Mouse (Mus musculus): ENCODE data around the gene Srprb.

The Srprb gene

GRCm38 (mm10) chr9:103201561-103202260 lies at the start of gene Srprb:
Gene Srprb (minus strand): TSS chr9:103202137.
- DNase-seq (ENCODE audit: low spot score): peak; percentile 79

GRCm38 (mm10) chr9:103248618-103249017 lies 46.7 kb upstream of the Srprb start:
- DNase-seq (ENCODE audit: low spot score): no peak

DNA sequence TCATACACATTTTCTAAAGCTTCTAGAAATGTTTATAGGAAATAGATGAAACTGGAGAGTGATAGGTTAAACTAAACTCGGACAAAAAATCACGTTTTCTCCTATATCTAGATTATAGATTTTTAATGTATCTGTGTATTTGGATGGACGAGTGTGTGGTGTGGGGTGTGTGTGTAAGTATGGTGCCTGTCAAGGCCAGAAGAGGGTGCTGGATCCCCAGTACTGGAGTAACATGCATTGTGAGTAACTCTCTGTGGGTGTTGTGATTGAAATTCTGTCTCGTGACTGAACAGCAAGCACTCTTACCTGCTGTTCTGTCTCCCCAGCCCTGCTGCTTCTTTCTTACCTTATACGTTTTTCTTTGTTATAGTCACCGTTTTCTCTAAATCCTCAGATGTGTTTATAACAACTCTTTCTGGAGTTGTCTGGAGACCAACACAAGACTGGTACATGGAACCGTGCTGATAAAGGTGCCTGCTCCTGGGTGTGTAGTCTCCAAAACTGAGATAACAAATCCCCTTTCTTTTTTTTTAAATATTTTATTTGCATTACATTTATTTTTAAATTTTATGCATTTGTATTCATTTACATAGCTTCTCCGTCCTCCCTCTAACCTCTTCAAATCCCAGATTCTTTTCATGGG lies 44.7 kb upstream of the Srprb start:
- DNase-seq (ENCODE audit: low spot score): no peak

GRCm38 (mm10) chr9:103243640-103244039 lies 41.7 kb upstream of the Srprb start:
- DNase-seq (ENCODE audit: low spot score): no peak

GRCm38 (mm10) chr9:103241206-103241605 lies 39.3 kb upstream of the Srprb start:
- DNase-seq (ENCODE audit: low spot score): no peak

DNA sequence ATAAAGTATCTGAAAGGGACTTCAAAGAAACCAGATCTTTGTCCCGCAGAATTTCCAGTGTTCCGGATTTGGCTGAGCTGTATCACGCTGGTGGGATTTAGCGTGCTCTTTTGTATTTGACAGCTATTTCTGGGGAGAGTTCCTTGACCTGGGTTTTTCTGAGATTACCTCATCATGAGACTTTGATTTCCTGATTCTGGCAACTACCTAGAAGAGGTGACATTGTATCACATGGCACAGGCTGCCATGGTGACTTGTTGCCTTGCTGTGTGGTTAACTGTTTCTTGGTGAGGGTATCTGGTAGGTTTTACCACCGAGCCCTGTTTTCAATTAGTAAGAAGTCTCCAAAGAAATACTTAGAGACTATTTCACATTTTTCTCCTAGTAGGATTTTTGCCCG lies 37.5 kb upstream of the Srprb start:
- no peak for DNase-seq (ENCODE audit: low spot score)

DNA sequence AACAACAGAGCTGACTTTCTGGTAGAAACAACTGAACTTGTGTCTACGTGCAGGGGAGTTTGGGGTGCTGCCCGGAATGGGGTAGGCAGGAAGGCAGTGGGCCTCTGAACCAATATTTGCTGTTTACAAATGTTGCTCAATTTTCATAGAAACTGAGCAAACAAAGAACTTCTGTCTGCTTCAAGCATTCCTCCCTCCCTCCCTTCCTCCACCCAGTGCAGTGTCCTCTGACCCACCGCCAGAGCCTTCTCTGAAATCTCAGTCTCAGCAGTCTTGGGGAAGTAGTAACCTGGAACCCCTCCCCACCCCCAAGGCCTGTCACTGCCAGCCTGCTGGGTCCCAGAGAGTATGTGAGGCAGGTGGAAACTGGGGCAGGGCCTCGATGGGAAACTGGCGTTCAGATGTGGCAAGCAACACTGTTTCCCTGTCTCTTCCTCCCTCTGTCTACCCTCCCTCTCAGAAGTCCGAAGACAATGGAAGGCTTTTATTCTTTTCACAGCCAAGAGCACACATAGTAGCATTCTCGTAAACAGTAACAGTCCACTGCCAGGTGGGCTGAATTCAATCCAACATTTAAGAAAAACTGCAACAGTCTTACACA lies 32.7 kb upstream of the Srprb start:
- DNase-seq (ENCODE audit: low spot score): no peak

DNA sequence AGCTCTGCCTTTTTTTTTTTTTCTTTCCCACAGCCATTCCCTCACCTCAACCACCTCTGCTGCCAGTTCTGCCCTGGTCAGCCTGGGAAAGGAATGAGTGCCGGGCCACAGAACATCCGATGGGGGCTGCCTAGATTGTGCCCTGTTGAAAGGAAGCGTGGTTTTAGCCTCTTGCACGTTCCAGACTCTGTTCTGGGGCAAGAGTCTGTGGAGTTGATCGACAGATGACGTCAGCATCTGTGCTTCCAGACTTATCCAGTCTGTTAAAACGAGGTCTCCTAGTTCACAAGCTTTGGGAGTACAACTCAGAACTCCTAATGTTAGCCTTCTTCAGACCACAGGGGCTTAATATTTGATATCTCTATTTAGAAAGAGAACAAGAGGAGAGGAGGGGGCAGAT lies 32.1 kb upstream of the Srprb start:
- DNase-seq (ENCODE audit: low spot score): no peak

DNA sequence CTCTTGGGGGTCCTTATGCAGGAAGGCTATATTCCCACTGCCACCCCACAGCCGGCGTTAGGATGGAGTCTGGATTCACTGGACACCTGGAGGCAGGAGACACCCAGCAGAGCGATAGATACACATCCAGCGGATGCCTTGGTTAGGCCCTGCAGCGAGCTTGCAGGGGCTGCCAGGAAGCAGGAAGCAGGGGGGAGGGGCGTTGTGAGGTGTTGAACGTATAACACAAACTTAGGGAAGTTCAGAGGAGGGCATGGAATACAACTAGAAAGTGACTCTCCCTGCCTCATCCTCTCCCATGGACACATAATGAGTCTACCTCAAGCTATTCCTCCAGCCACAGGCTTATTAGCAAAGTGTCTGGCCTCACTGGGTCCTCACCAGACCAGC lies 31.1 kb upstream of the Srprb start:
- no peak for DNase-seq (ENCODE audit: low spot score)

GRCm38 (mm10) chr9:103232232-103233005 lies 30.5 kb upstream of the Srprb start:
- no peak for DNase-seq (ENCODE audit: low spot score)

DNA sequence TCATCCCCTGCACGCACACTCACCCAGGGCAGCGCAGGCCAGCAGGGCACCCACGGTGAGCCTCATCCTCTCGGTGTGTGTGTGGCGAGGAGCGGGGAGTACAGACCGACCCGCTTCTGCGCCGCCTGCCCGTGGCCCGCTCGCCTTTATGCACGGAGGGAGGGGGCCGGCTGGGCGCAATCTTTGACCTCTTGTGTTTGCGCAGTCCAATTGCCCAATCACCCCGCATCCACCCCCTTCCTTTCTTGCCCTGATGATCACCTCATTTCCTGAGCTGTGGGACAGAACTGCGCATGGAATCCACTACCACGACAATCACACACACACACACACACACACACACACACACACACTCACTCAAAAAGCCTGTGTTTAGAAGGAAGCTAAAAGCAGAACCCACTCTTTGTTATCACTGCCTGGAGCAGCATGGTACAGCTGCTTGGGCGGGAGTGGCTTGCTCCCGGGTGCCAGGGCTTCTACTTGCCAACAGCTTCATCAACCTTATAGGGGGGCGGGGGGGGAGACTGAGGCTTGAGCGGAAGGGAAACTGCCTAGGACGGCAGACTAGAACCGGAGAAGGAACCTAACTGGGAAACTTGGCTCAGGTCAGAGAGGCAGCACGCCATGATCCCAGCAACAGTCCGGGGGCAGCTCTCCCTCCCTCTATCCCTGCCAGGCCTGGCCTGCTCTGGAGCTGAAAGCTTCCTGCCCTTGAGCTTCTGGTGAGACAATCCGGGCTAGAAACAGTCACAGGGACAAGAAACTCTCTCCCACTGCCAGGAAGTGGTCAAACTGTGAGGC lies 28.4 kb upstream of the Srprb start, which contains the start of the genes Gm20425 and Trf:
Gene Gm20425 (minus strand): TSS at position 157 of the 801 bp plus-strand sequence.
Gene Trf (minus strand): TSS at position 294 of the 801 bp plus-strand sequence.
- peak; percentile 63 for DNase-seq (ENCODE audit: low spot score)

- DNase-seq (ENCODE audit: low spot score): no peak
Measured at GRCm38 (mm10) chr9:103229037-103229867, 27.3 kb upstream of the Srprb start.

DNA sequence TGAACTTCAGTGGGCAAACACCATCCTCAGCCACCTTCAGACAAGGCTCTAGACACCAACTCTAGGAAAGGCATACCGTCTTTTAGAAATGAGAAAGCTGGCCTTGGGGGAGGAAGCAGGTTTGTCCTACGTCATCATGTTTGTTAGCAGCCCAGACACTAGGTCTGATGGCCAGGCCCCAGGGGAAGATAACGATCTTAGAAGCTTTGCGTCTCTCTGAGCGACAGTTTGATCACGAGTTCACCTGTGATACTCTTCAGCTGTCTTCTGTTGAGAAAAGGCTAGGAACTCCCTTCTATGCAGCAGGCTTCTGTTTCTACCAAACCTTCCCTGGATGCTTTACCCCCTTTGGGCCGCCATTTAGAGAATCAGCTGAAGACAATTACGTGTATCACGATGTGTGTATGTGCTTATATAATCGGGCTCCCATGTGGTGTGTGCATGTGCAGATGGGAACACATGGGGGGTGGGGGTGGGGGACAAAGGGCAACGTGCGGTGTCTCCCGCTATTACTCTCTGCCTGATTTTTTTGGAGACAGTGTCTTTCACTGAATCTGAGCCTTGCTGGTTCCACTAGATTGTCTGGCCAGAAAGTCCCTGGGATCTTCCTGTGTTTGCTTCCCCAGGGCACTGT lies 26.6 kb upstream of the Srprb start:
- DNase-seq (ENCODE audit: low spot score): no peak

- DNase-seq (ENCODE audit: low spot score): no peak
Measured at GRCm38 (mm10) chr9:103227760-103228159, 25.8 kb upstream of the Srprb start.

DNA sequence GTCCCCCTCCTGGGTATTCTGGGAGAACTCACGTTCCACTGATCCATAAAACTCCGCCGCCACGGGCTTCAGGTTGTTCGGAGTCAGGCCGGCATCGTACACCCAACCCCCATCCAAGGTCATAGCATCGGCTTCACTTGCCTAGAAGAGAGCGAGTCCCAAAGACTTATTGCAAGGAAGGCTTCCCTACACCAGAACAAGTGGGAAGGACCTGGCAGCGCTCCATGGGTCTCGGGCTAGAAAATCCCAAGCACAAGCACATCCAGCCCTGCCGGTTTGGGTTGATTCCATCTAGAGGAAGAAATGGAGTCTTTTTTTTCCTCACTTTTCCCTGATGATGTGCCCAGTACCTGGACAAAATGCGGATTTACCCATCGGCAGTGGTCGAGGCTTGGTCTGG lies 24.9 kb upstream of the Srprb start:
- DNase-seq (ENCODE audit: low spot score): no peak

DNA sequence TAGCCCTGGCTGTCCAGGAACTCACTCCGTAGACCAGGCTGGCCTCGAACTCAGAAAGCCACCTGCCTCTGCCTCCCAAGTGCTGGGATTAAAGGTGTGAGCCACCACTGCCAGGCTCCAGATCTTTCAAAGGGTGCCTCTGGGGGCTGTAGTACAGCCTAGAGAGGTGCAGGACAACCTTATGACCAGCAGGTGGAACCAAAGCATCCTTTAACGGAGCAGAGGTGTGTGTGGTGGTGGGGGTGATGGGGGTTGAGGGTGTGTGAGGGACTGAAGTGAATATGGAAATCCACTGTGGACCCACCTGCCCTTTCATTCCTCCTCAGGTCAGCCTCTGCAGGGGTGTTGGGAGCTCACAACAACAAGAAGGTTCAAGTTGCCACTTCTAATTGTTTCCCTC lies 23.5 kb upstream of the Srprb start:
- no peak for DNase-seq (ENCODE audit: low spot score)

- DNase-seq (ENCODE audit: low spot score): no peak
Measured at GRCm38 (mm10) chr9:103224721-103225120, 22.8 kb upstream of the Srprb start.

DNA sequence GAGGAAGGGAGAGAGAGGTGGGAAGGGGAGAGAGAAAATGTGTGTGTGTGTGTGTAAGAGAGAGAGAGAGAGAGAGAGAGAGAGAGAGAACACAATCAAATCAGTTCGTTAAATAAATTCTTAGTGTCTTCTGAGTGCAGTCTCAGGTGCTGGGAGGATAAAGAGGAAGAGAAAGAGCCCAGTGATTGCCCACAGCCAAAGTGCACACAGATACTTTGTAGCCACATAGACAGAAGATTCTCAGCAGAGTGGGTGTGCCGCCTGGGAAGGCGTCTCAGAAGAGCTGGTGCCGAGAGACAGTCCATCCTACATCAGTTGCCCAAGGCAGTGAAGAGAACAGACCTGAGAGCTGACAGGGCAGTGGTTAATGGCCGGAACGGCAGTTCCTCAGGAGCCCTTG lies 12.3 kb upstream of the Srprb start:
- DNase-seq (ENCODE audit: low spot score): no peak

DNA sequence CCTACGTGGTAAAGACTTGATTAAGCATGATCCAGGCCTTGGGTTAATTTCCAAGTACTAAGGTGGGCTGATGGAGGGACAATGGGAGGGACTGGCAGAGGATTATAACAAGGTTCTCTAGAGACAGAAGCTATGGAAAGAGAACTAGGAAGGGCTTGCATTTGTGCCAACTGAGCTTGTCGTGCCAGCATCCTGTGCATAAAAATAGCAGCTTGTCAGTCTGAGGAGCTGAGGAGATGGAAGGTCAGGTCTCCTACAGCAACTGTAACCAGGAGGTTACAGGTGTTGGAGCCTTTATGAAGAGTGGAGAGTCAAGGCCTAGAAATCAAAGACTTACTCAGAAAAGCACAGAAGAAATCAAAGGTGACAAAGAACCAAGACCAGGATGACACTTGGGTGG lies 11.7 kb upstream of the Srprb start:
- DNase-seq (ENCODE audit: low spot score): no peak

Data from layer of hippocampus, adult 9-10 months (tissue).